Mouse (Mus musculus) forebrain, postnatal 0 days (tissue): ENCODE data around the gene Ptpn23. TPM values are rescaled to one million over a fixed set of nuclear protein-coding genes. Genes with fewer than 3 reads are reported as not detected.
"Not testable (repeated sequence)": the region's sequence is repeated elsewhere in the genome, so short reads cannot be mapped to it uniquely, and the experiment has no call there.

ENCODE experiments used
- ATAC-seq: fragments of 200-750 bp; cut with Nextera tagmentation; 2 replicates; pipeline ENCODE4 v1.8.0; 2017; ENCODE audit warnings: mild to moderate bottlenecking, moderate library complexity
- DNase-seq: peaks from one replicate; pipeline ENCODE4 v3.0.0-alpha.2; 2015
- H3K27ac ChIP-seq: fragments of 300-500 bp; sonication (generic); 2 replicates; pipeline ENCODE4 v1.5.1; 2014; ENCODE audit warnings: low read depth, mild to moderate bottlenecking, antibody characterized with exemption, low read length, moderate library complexity, mixed read lengths
- H3K27me3 ChIP-seq: fragments of 300-500 bp; sonication (generic); 2 replicates; pipeline ENCODE4 v1.6.1; 2014; ENCODE audit warnings: mild to moderate bottlenecking, low read length, mixed read lengths; ENCODE audit not compliant: insufficient read depth
- H3K36me3 ChIP-seq: fragments of 300-500 bp; sonication (generic); 2 replicates; pipeline ENCODE4 v1.6.1; 2014; ENCODE audit warnings: mild to moderate bottlenecking, moderate library complexity; ENCODE audit not compliant: insufficient read depth
- H3K4me1 ChIP-seq: fragments of 300-500 bp; sonication (generic); 2 replicates; pipeline ENCODE4 v1.6.1; 2014; ENCODE audit warnings: antibody characterized with exemption; ENCODE audit not compliant: insufficient read depth
- H3K4me2 ChIP-seq: fragments of 300-500 bp; sonication (generic); 2 replicates; pipeline ENCODE4 v1.6.1; 2014; ENCODE audit warnings: low read depth, mild to moderate bottlenecking, moderate library complexity
- H3K4me3 ChIP-seq: fragments of 300-500 bp; sonication (generic); 2 replicates; pipeline ENCODE4 v1.5.1; 2014; ENCODE audit warnings: low read depth, low read length, mixed read lengths
- H3K9ac ChIP-seq: fragments of 300-500 bp; sonication (generic); 2 replicates; pipeline ENCODE4 v1.6.1; 2014; ENCODE audit warnings: mild to moderate bottlenecking
- H3K9me3 ChIP-seq: fragments of 300-500 bp; sonication (generic); 2 replicates; pipeline ENCODE4 v1.6.1; 2016; ENCODE audit warnings: low read length
- CTCF ChIP-seq: sonication (generic); IDR thresholded peaks from 2 replicates; pipeline ENCODE4 v1.5.1; 2016; ENCODE audit warnings: antibody characterized with exemption, control low read depth, low read depth
- WGBS: fragments of 180-500 bp; shearing (Covaris S2); extraction: QIAGEN DNeasy Blood & Tissue Kit; methylation state at CpG from one replicate; pipeline ENCODE4 v1.1.7; 2014; 5-methylcytosine and 5-hydroxymethylcytosine counted together
- polyA plus RNA-seq: library from polyadenylated mRNA; unstranded; fragments of >200 nt; fragmentation: Nextera tagmentation; extraction: Ambion mirVana; gene quantifications from 2 replicates; pipeline ENCODE4 v1.2.1, GENCODE M21; 2015
- total RNA-seq: library from RNA; depleted of rRNA; stranded (reverse); fragments of >200 nt; gene quantifications from 2 replicates; pipeline ENCODE4 v1.2.3, GENCODE M21; 2014

The Ptpn23 gene
- total and polyA plus RNA-seq, 2 experiments from 2014 or later = 10.2 to 25.3 TPM

DNA sequence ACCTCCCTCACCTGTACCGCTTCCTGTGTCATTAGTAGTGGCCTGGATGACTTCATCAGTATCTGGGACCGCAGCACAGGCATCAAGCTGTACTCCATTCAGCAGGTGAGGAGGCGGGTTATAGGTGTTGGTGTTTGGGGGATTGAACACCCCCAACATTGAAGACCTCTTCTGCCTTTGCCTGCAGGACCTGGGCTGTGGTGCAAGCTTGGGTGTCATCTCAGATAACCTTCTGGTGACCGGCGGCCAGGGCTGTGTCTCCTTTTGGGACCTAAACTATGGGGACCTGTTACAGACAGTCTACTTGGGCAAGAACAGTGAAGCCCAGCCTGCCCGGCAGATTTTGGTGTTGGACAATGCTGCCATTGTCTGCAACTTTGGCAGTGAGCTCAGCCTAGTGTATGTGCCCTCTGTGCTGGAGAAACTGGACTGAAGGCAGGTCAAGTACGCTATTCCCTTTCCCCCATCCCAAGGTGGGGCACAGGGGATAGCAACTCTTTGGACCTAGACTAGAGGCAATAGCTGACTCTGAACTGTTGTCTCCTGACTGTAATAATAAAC, 23.6 kb downstream of the Ptpn23 start:
- Histone ChIP-seq H3K4me1 (no peaks in the 10 kb centered on the region), H3K4me3 (no peak overlapping the region), H3K9ac (no peak overlapping the region), H3K36me3 (peaks cover 94% of the 10 kb centered on the region), H3K4me2 (no peak overlapping the region), H3K27me3 (no peaks in the 10 kb centered on the region), H3K9me3 (no peaks in the 10 kb centered on the region), H3K27ac (no peak overlapping the region)
- no peak for ATAC-seq
- no peak for DNase-seq
- WGBS = 78% methylated on average over 7 of the region's 7 CpGs
- no peak for TF ChIP-seq CTCF

DNA sequence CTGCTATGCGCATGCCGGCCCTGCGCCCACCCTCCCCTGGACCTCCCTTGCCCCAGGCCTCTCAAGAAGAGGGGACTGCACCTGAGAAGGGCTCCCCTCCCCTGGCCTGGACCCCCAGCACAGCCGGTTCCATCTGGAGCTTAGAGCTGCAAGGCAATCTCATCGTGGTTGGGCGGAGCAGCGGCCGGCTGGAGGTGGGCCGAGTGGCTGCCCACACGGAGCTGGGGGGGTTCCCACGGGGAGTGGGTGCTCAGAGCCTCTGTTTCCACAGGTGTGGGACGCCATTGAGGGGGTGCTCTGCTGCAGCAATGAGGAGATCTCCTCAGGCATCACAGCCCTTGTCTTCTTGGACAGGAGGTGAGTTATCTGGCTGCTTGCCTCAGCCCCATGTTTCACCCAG, 26.7 kb downstream of the Ptpn23 start:
- DNase-seq (no peak), ATAC-seq (no peak)
- WGBS = 82% methylated on average over 12 of the region's 12 CpGs
- Histone ChIP-seq H3K9ac (no peak overlapping the region), H3K4me1 (no peaks in the 10 kb centered on the region), H3K4me2 (no peak overlapping the region), H3K27me3 (no peaks in the 10 kb centered on the region), H3K27ac (no peak overlapping the region), H3K4me3 (no peak overlapping the region), H3K9me3 (no peaks in the 10 kb centered on the region), H3K36me3 (peaks cover 92% of the 10 kb centered on the region)
- TF ChIP-seq CTCF = no peak

DNA sequence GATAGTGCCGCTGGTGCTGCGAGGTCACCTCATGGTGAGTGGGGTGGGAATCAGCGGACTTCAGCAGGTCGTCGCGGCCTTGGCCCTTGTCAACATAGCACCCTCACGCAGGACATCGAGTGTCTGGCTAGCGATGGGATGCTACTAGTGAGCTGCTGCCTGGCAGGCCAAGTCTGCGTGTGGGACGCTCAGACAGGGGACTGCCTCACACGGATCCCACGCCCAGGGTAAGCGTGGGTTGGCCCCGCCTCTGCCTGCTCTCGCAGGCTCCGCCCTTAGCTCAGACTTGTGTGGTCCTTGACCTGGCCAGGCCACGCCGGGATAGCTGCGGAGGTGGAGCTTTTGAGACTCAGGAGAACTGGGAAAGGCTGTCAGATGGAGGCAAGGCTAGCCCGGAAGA, 27.4 kb downstream of the Ptpn23 start:
- TF ChIP-seq CTCF = no peak
- no peak for ATAC-seq
- WGBS = 59% methylated on average over 21 of the region's 21 CpGs
- Histone ChIP-seq H3K4me1 (no peaks in the 10 kb centered on the region), H3K27me3 (no peaks in the 10 kb centered on the region), H3K9me3 (no peaks in the 10 kb centered on the region), H3K27ac (no peak overlapping the region), H3K4me3 (no peak overlapping the region), H3K9ac (no peak overlapping the region), H3K4me2 (no peak overlapping the region), H3K36me3 (peaks cover 91% of the 10 kb centered on the region)
- no peak for DNase-seq

DNA sequence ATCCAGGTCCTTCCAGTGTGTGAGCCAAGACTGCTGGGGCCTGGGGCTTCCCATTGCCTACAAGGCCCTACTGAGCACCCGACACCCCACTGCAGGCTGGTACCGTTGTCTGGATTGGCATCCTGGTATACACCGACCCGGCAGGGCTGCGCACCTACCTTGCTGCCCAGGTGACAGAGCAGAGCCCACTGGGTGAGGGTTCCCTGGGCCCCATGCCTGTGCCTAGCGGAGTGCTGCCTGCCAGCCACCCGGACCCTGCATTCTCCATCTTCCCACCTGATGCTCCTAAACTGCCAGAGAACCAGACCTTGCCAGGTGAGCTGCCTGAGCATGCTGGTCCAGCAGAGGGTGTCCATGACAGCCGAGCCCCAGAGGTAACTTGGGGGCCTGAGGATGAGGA, 28.7 kb downstream of the Ptpn23 start:
- Histone ChIP-seq H3K9ac (no peak overlapping the region), H3K4me1 (no peaks in the 10 kb centered on the region), H3K36me3 (peaks cover 85% of the 10 kb centered on the region), H3K27ac (no peak overlapping the region), H3K9me3 (no peaks in the 10 kb centered on the region), H3K27me3 (no peaks in the 10 kb centered on the region), H3K4me2 (no peak overlapping the region), H3K4me3 (no peak overlapping the region)
- no peak for DNase-seq
- 93% methylated on average over 8 of the region's 8 CpGs for WGBS
- ATAC-seq = no peak
- no peak for TF ChIP-seq CTCF

DNA sequence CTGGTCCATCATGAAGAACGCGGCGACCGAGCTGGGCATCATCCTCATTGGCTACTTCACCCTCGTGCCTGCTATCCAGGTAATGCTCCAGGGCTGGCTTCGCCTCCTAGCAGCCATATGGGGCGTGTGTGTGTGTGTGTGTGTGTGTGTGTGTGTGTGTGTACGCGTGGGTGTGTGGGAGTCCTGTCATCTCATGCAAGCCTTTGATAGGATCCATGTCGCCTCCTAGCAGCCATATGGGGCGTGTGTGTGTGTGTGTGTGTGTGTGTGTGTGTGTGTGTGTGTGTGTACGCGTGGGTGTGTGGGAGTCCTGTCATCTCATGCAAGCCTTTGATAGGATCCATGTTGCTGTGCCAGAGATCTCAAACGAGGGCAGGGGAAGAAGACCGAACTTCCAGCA, 30.4 kb downstream of the Ptpn23 start:
- peaks cover 84% of the 10 kb centered on the region for H3K36me3 ChIP-seq
- ATAC-seq, H3K4me3 ChIP-seq, H3K9ac ChIP-seq, H3K27ac ChIP-seq, H3K4me1 ChIP-seq, H3K4me2 ChIP-seq, DNase-seq, H3K27me3 ChIP-seq, H3K9me3 ChIP-seq: not testable (repeated sequence)
- 82% methylated on average over 15 of the region's 15 CpGs for WGBS

DNA sequence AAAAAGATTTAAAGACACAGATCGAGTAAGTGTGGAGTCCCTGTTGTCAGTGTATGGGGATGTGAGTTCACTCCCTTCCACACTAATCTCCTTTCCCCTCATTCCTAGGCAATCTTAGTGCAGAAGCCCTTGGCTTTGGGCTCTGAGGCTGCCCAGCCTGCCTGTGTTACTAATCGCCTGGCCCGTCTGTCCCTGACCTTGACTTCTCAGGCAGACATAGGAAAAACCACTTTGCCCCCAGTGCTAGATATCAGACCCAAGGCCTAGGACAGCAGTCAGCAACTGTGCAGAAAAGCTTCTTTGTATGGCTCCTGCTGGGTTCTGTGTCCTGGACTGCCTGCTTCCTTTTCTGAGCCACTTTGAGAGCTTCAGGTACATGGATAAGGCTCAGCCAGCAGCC, 32.3 kb downstream of the Ptpn23 start:
- WGBS = 84% methylated on average over 3 of the region's 3 CpGs
- TF ChIP-seq CTCF = no peak

DNA sequence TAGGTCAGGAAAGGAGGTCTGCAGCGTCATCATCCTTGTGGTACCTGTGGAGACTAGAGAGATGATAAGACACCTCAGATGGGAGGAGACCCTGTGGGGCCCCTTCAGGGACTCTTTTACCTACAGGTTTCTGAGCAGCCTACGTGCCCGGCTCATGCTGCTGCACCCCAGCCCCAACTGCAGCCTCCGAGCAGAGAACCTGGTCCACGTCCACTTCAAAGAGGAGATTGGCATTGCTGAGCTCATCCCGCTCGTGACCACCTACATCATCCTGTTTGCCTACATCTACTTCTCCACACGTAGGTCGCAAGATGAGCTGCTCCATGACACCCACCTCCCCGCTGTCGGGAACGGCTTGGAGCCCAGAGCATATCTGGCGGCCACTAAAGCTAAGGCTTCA, 34.1 kb downstream of the Ptpn23 start:
- H3K27me3 ChIP-seq = no peaks in the 10 kb centered on the region
- H3K9ac ChIP-seq = no peak overlapping the region
- no peak overlapping the region for H3K4me2 ChIP-seq
- no peak for TF ChIP-seq CTCF
- H3K4me3 ChIP-seq = no peak overlapping the region
- WGBS = 95% methylated on average over 13 of the region's 13 CpGs
- peaks cover 58% of the 10 kb centered on the region for H3K36me3 ChIP-seq
- H3K27ac ChIP-seq = no peak overlapping the region
- DNase-seq (no peak), ATAC-seq (no peak)
- no peaks in the 10 kb centered on the region for H3K4me1 ChIP-seq
- H3K9me3 ChIP-seq = no peaks in the 10 kb centered on the region

More for the DNA sequence above, 32.3 kb downstream of the Ptpn23 start:
- Histone ChIP-seq H3K27ac (no peak overlapping the region), H3K9me3 (no peaks in the 10 kb centered on the region), H3K4me1 (no peaks in the 10 kb centered on the region), H3K27me3 (no peaks in the 10 kb centered on the region), H3K9ac (no peak overlapping the region), H3K36me3 (peaks cover 76% of the 10 kb centered on the region), H3K4me2 (no peak overlapping the region), H3K4me3 (no peak overlapping the region)
- no peak for ATAC-seq
- DNase-seq = no peak

DNA sequence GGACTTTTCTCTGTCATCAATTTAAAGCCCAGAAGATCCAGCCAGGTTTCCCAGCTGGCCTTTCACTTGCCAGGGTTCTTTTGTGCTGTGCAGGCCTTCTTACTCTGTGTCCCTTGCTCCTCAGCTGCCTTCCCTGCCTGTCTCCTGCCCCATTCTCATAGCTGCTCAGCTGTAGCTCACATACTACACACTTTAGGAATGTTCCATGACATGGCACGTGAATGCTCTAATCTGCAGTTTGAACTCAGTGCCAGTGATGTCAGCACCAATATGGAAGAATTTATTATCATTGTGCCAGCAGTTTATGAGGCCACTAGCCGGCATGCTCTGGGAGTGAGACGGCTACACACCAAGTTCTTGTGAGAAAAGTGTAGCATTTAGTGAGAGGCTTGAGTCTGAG, 38.2 kb downstream of the Ptpn23 start:
- no peak for ATAC-seq
- WGBS = 88% methylated on average over 3 of the region's 3 CpGs
- Histone ChIP-seq H3K9ac (no peak overlapping the region), H3K4me3 (no peak overlapping the region), H3K36me3 (peaks cover 31% of the 10 kb centered on the region), H3K4me1 (no peaks in the 10 kb centered on the region), H3K9me3 (no peaks in the 10 kb centered on the region), H3K4me2 (no peak overlapping the region), H3K27ac (no peak overlapping the region), H3K27me3 (no peaks in the 10 kb centered on the region)
- no peak for TF ChIP-seq CTCF
- DNase-seq = no peak
